Mouse (Mus musculus): Measurements from ENCODE around the gene Myh13.

Gene Myh13

GRCm38 (mm10) chr11:67321358-67321757, at the start of gene Myh13:
Gene Myh13, plus strand, starts transcription at chr11:67321658.
- DNase-seq (ENCODE audit: low read depth): no peak

- DNase-seq (ENCODE audit: low read depth): peak; percentile 5
These were observed 44.8 kb upstream of the Myh13 start, which contains the start of gene Myh8 for GRCm38 (mm10) chr11:67276601-67277174. Gene Myh8, plus strand, starts transcription at chr11:67277124.

- no peak for DNase-seq (ENCODE audit: low read depth)
These were observed 28.0 kb upstream of the Myh13 start for GRCm38 (mm10) chr11:67293440-67293839.

GRCm38 (mm10) chr11:67313733-67314452, 7.6 kb upstream of the Myh13 start:
- no peak for DNase-seq (ENCODE audit: low read depth)

- DNase-seq (ENCODE audit: low read depth): peak; percentile 45
These were observed 5.1 kb downstream of the Myh13 start for GRCm38 (mm10) chr11:67326536-67326935.

GRCm38 (mm10) chr11:67344556-67344955, 23.1 kb downstream of the Myh13 start:
- no peak for DNase-seq (ENCODE audit: low read depth)

- no peak for DNase-seq (ENCODE audit: low read depth)
These were observed 23.9 kb downstream of the Myh13 start for GRCm38 (mm10) chr11:67345186-67345855.

GRCm38 (mm10) chr11:67345856-67346236, 24.4 kb downstream of the Myh13 start:
- no peak for DNase-seq (ENCODE audit: low read depth)

GRCm38 (mm10) chr11:67350153-67350768, 28.8 kb downstream of the Myh13 start:
- DNase-seq (ENCODE audit: low read depth): peak; percentile 88

- peak; percentile 27 for DNase-seq (ENCODE audit: low read depth)
These were observed 31.6 kb downstream of the Myh13 start for GRCm38 (mm10) chr11:67353011-67353410.

- no peak for DNase-seq (ENCODE audit: low read depth)
These were observed 36.6 kb downstream of the Myh13 start for GRCm38 (mm10) chr11:67358031-67358430.

GRCm38 (mm10) chr11:67362236-67362635, 40.8 kb downstream of the Myh13 start:
- DNase-seq (ENCODE audit: low read depth): peak; percentile 24

GRCm38 (mm10) chr11:67364551-67364950, 43.1 kb downstream of the Myh13 start:
- DNase-seq (ENCODE audit: low read depth): no peak

- no peak for DNase-seq (ENCODE audit: low read depth)
These were observed 43.7 kb downstream of the Myh13 start for GRCm38 (mm10) chr11:67364986-67365721.

GRCm38 (mm10) chr11:67366936-67367335, 45.5 kb downstream of the Myh13 start:
- DNase-seq (ENCODE audit: low read depth): no peak

GRCm38 (mm10) chr11:67373333-67373732, 51.9 kb downstream of the Myh13 start:
- peak; percentile 76 for DNase-seq (ENCODE audit: low read depth)

GRCm38 (mm10) chr11:67376308-67376707, 54.9 kb downstream of the Myh13 start:
- peak; percentile 40 for DNase-seq (ENCODE audit: low read depth)

GRCm38 (mm10) chr11:67379703-67380510, 58.4 kb downstream of the Myh13 start:
- DNase-seq (ENCODE audit: low read depth): peak; percentile 30

- DNase-seq (ENCODE audit: low read depth): no peak
These were observed 60.4 kb downstream of the Myh13 start for GRCm38 (mm10) chr11:67381833-67382232.

- no peak for DNase-seq (ENCODE audit: low read depth)
These were observed 63.2 kb downstream of the Myh13 start for GRCm38 (mm10) chr11:67384653-67385052.

GRCm38 (mm10) chr11:67386815-67387415, 65.5 kb downstream of the Myh13 start:
- DNase-seq (ENCODE audit: low read depth): no peak
